9 mouse cellular contexts compared by ENCODE assay signal in genomic region chr6:70872128-70872527, GRCm38 (mm10). TPM values are rescaled to one million over a fixed set of nuclear protein-coding genes. Genes with fewer than 3 reads are reported as not detected.
DNase-seq lines count a peak whose midpoint lies in the region; ATAC-seq and TF ChIP-seq lines count a peak whose summit lies in the region.
"Had no signal": no experiment of that assay in that cellular context is flagged by ENCODE, and none has a peak within 500 bp of the region (broad histone marks: within the 10 kb centered on the region; RNA-seq: fewer than 3 reads in every experiment).

No protein-coding gene starts in this region.

- H3K9ac ChIP-seq in limb, embryonic 14.5 days (ENCODE audit: low read depth, low read length, severe bottlenecking): no peak overlapping the region
- no peak overlapping the region for H3K9ac ChIP-seq in hindbrain, embryonic 15.5 days
- H3K9ac ChIP-seq in liver, embryonic 16.5 days (ENCODE audit: low read depth, low read length): no peak overlapping the region
- no peak overlapping the region for H3K9ac ChIP-seq in stomach, embryonic 16.5 days (ENCODE audit: low read length)
- H3K9ac ChIP-seq: lung, embryonic 15.5 days had no signal

- ATAC-seq in limb, embryonic 14.5 days (ENCODE audit: low FRiP score, low read depth): peak; percentile 63; the same call in 1 of the 2 replicates
- ATAC-seq in hindbrain, embryonic 15.5 days (ENCODE audit: low FRiP score, low read depth): peak; percentile 83
- peak; percentile 60 for ATAC-seq in liver, embryonic 16.5 days (ENCODE audit: low read depth)
- peak; percentile 95 for ATAC-seq in stomach, embryonic 16.5 days (ENCODE audit: insufficient read depth, low FRiP score)

- no peak overlapping the region for H3K4me3 ChIP-seq in limb, embryonic 14.5 days (replicated peaks; ENCODE audit: low read length)
- no peak overlapping the region for H3K4me3 ChIP-seq in limb, embryonic 10.5 days
- H3K4me3 ChIP-seq in hindbrain, embryonic 15.5 days: no peak overlapping the region
- H3K4me3 ChIP-seq in liver, embryonic 16.5 days (ENCODE audit: low read depth, low read length): no peak overlapping the region
- H3K4me3 ChIP-seq in stomach, embryonic 16.5 days (replicated peaks; ENCODE audit: low read length): no peak overlapping the region
- H3K4me3 ChIP-seq: lung, embryonic 15.5 days had no signal

- DNase-seq in limb, embryonic 14.5 days (ENCODE audit: low spot score): peak; percentile 22
- DNase-seq in limb, embryonic 10.5 days (ENCODE audit: low spot score): no peak
- DNase-seq in R1 (ENCODE audit: low read depth, low spot score): peak; percentile 44
- DNase-seq in embryo, embryonic 11 days: peak; percentile 40
- DNase-seq in spleen, postnatal 14 days (ENCODE audit: low spot score in 2 of 2): no peak

- no peak overlapping the region for H3K4me2 ChIP-seq in limb, embryonic 14.5 days (replicated peaks; ENCODE audit: low read depth, low read length, severe bottlenecking)
- peak overlapping the region; percentile 39 for H3K4me2 ChIP-seq in hindbrain, embryonic 15.5 days
- H3K4me2 ChIP-seq in liver, embryonic 16.5 days (ENCODE audit: low read depth, low read length): no peak overlapping the region
- H3K4me2 ChIP-seq in stomach, embryonic 16.5 days (ENCODE audit: low read depth, low read length): peak overlapping the region; percentile 3
- H3K4me2 ChIP-seq: lung, embryonic 15.5 days had no signal

- no peaks in the 10 kb centered on the region for H3K9me3 ChIP-seq in limb, embryonic 14.5 days (ENCODE audit: control insufficient read depth, low read length)
- no peaks in the 10 kb centered on the region for H3K9me3 ChIP-seq in limb, embryonic 10.5 days (replicated peaks)
- no peaks in the 10 kb centered on the region for H3K9me3 ChIP-seq in hindbrain, embryonic 15.5 days
- H3K9me3 ChIP-seq in liver, embryonic 16.5 days (replicated peaks; ENCODE audit: control insufficient read depth, low read length): no peaks in the 10 kb centered on the region
- no peaks in the 10 kb centered on the region for H3K9me3 ChIP-seq in stomach, embryonic 16.5 days (replicated peaks; ENCODE audit: control insufficient read depth, low read length)
- H3K9me3 ChIP-seq: lung, embryonic 15.5 days had no signal

- H3K27ac ChIP-seq in limb, embryonic 14.5 days (replicated peaks; ENCODE audit: low read depth, low read length): no peak overlapping the region
- H3K27ac ChIP-seq in limb, embryonic 10.5 days: no peak overlapping the region
- H3K27ac ChIP-seq in hindbrain, embryonic 15.5 days (replicated peaks): no peak overlapping the region
- no peak overlapping the region for H3K27ac ChIP-seq in liver, embryonic 16.5 days (ENCODE audit: low read length)
- H3K27ac ChIP-seq in stomach, embryonic 16.5 days (ENCODE audit: low read length): no peak overlapping the region
- H3K27ac ChIP-seq: lung, embryonic 15.5 days had no signal

- no peaks in the 10 kb centered on the region for H3K4me1 ChIP-seq in limb, embryonic 14.5 days (ENCODE audit: control insufficient read depth, insufficient read depth, low read length)
- H3K4me1 ChIP-seq in limb, embryonic 10.5 days: no peaks in the 10 kb centered on the region
- peaks cover 14% of the 10 kb centered on the region for H3K4me1 ChIP-seq in hindbrain, embryonic 15.5 days (replicated peaks)
- peaks cover 8% of the 10 kb centered on the region for H3K4me1 ChIP-seq in liver, embryonic 16.5 days (ENCODE audit: control insufficient read depth, low read depth, low read length)
- H3K4me1 ChIP-seq in stomach, embryonic 16.5 days (ENCODE audit: control insufficient read depth, insufficient read depth, low read length): peaks cover 10% of the 10 kb centered on the region
- H3K4me1 ChIP-seq: lung, embryonic 15.5 days had no signal

- 76% methylated on average over 10 of the region's 10 CpGs for WGBS in limb, embryonic 14.5 days
- 85% methylated on average over 10 of the region's 10 CpGs for WGBS in limb, embryonic 10.5 days
- WGBS in hindbrain, embryonic 15.5 days: 58% methylated on average over 10 of the region's 10 CpGs
- 75% methylated on average over 10 of the region's 10 CpGs for WGBS in liver, embryonic 16.5 days (ENCODE audit: insufficient replicate concordance)
- 39% methylated on average over 10 of the region's 10 CpGs for WGBS in stomach, embryonic 16.5 days

- TF ChIP-seq POLR2A in limb, embryonic 14.5 days (IDR thresholded peaks at IDR 0.05; ENCODE audit: borderline replicate concordance, extremely low read depth, insufficient read depth, insufficient read length): no peak

- no peaks in the 10 kb centered on the region for H3K36me3 ChIP-seq in limb, embryonic 14.5 days (ENCODE audit: control insufficient read depth, insufficient read depth, low read length)
- H3K36me3 ChIP-seq in limb, embryonic 10.5 days: no peaks in the 10 kb centered on the region
- no peaks in the 10 kb centered on the region for H3K36me3 ChIP-seq in hindbrain, embryonic 15.5 days
- no peaks in the 10 kb centered on the region for H3K36me3 ChIP-seq in liver, embryonic 16.5 days (ENCODE audit: control insufficient read depth, insufficient read depth)
- H3K36me3 ChIP-seq in stomach, embryonic 16.5 days (ENCODE audit: control insufficient read depth, insufficient read depth, low read length): no peaks in the 10 kb centered on the region
- H3K36me3 ChIP-seq: lung, embryonic 15.5 days had no signal

- H3K27me3 ChIP-seq in limb, embryonic 14.5 days (ENCODE audit: control insufficient read depth, insufficient read depth, low read length): no peaks in the 10 kb centered on the region
- no peaks in the 10 kb centered on the region for H3K27me3 ChIP-seq in limb, embryonic 10.5 days (ENCODE audit: low read depth, poor library complexity, severe bottlenecking)
- H3K27me3 ChIP-seq in hindbrain, embryonic 15.5 days: no peaks in the 10 kb centered on the region
- no peaks in the 10 kb centered on the region for H3K27me3 ChIP-seq in liver, embryonic 16.5 days (ENCODE audit: control insufficient read depth, insufficient read depth, low read depth, low read length)
- no peaks in the 10 kb centered on the region for H3K27me3 ChIP-seq in stomach, embryonic 16.5 days (ENCODE audit: control insufficient read depth, insufficient read depth, low read length)
- H3K27me3 ChIP-seq: lung, embryonic 15.5 days had no signal

RNA-seq across cellular contexts. Expression of gene Eif2ak3, which starts 27.8 kb away (rescaled TPM):
- polyA plus RNA-seq in limb, embryonic 14.5 days (2012; rRNA removed): 21.2 and 23.6 TPM in 2 replicates
- 14.0 and 14.2 TPM in 2 replicates for polyA plus RNA-seq in limb, embryonic 14.5 days (2014; fragmentation: Nextera tagmentation; extraction: Ambion mirVana)
- polyA plus RNA-seq in limb, embryonic 10.5 days (2016; fragmentation: Nextera tagmentation; extraction: Ambion mirVana): 7.4 and 9.7 TPM in 2 replicates
- polyA plus RNA-seq in hindbrain, embryonic 15.5 days (2015; fragmentation: Nextera tagmentation; extraction: Ambion mirVana): 12.4 and 13.1 TPM in 2 replicates
- polyA plus RNA-seq in liver, embryonic 16.5 days (2015; fragmentation: Nextera tagmentation; extraction: Ambion mirVana): 4.1 and 4.8 TPM in 2 replicates
- 10.9 and 11.1 TPM in 2 replicates for polyA plus RNA-seq in stomach, embryonic 16.5 days (2015; fragmentation: Nextera tagmentation; extraction: Ambion mirVana)

RNA-seq across cellular contexts. Expression of gene Tex37, which starts 46.6 kb away (rescaled TPM):
- polyA plus RNA-seq in limb, embryonic 14.5 days (2012; rRNA removed): not detected in 2 replicates
- not detected in 2 replicates for polyA plus RNA-seq in limb, embryonic 14.5 days (2014; fragmentation: Nextera tagmentation; extraction: Ambion mirVana)
- polyA plus RNA-seq in limb, embryonic 10.5 days (2016; fragmentation: Nextera tagmentation; extraction: Ambion mirVana): not detected in 2 replicates
- not detected in 2 replicates for polyA plus RNA-seq in hindbrain, embryonic 15.5 days (2015; fragmentation: Nextera tagmentation; extraction: Ambion mirVana)
- polyA plus RNA-seq in liver, embryonic 16.5 days (2015; fragmentation: Nextera tagmentation; extraction: Ambion mirVana): not detected in 2 replicates
- polyA plus RNA-seq in stomach, embryonic 16.5 days (2015; fragmentation: Nextera tagmentation; extraction: Ambion mirVana): not detected in 2 replicates
- polyA plus RNA-seq: lung, embryonic 15.5 days had no signal

Comparison
In these comparisons a context has a peak if more than half of its experiments do, and no peak if none do; other contexts are left out.
1. DNase-seq: peak in limb, embryonic 14.5 days (single experiment), R1 (single experiment) and embryo, embryonic 11 days (single experiment); none in limb, embryonic 10.5 days (single experiment) and spleen, postnatal 14 days (0 of 2).
2. H3K4me2 ChIP-seq: peak in hindbrain, embryonic 15.5 days (single experiment) and stomach, embryonic 16.5 days (single experiment); none in limb, embryonic 14.5 days (single experiment) and liver, embryonic 16.5 days (single experiment).
3. Peak in every context shown above with its lines, with median percentiles within 50 percentile points of each other: ATAC-seq.